In the genomic region with DNA sequence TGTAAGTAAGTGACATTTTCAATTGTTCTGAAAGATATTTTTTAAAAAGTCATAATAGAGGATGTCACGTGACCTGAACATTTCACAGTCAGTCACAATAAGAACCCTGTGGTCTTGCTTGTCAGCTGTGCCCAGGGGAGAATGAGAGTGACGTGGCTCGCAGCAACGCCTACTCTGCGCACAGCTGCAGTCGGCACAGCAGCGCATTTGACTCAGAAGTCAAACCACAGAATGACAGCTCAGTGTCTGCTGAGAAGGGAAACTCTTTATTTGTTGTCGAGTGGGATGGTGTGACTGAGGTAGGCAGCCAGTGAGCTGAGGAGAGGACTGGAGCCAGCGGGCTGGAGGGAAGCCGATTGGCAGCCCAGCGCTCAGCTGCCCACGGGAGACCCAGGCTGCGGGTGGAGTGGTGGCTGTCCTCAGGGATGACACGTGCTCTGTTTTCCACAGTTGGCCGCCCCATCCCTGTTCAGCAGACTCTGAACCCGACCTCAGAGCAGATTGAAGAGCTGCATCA, we compare ENCODE assay signal across 8 mouse cellular contexts. TPM values are rescaled to one million over a fixed set of nuclear protein-coding genes. Genes with fewer than 3 reads are reported as not detected.
A peak's percentile ranks its signal among the peaks of the same experiment; 100 is the strongest.
DNase-seq lines count a peak whose midpoint lies in the region; ATAC-seq lines count a peak whose summit lies in the region.

No protein-coding gene starts in this region.

- peak overlapping the region; percentile 73 for H3K27ac ChIP-seq in macrophage

- DNase-seq in adrenal gland, adult 2 months, result peak; percentile 71
- DNase-seq in gastrocnemius, postnatal 10 days, result peak; percentile 57
- peak; percentile 93 for DNase-seq in induced T-regulatory cell, adult 2 months (ENCODE audit: low read depth)
- peak; percentile 72 to 93 for DNase-seq in left cerebral cortex, adult 8-10 months (ENCODE audit: low spot score in 2 of 2)
- peak; percentile 70 for DNase-seq in right cerebral cortex, postnatal 14 days

- H3K79me2 ChIP-seq in macrophage (ENCODE audit: inconsistent target), result no peaks in the 10 kb centered on the region

- ATAC-seq in common myeloid progenitor, adult 5-6 weeks (replicated peaks; ENCODE audit: low read depth, poor library complexity, severe bottlenecking), result peak; percentile 96
- ATAC-seq in erythroid progenitor cell, adult 5-6 weeks (replicated peaks; ENCODE audit: low FRiP score, poor library complexity, severe bottlenecking), result no peak

- peak overlapping the region; percentile 18; the same call in 1 of the 2 replicates for H3K4me3 ChIP-seq in macrophage (ENCODE audit: inconsistent target)

- 8% methylated on average over 16 of the region's 16 CpGs for WGBS in macrophage (ENCODE audit: missing documents)

- H3K36me3 ChIP-seq in macrophage (ENCODE audit: inconsistent target), result no peaks in the 10 kb centered on the region

RNA-seq across cellular contexts. Expression of a gene that starts 25.6 kb away (rescaled TPM):
- under 1 TPM; 0.29 to 0.48 TPM for total RNA-seq in adrenal gland, adult 2 months (2021)
- polyA plus RNA-seq in adrenal gland, adult 2 months (2012; rRNA removed), result 0.06 and 0.08 TPM in 2 replicates
- total RNA-seq in common myeloid progenitor, adult 5-6 weeks (2017), result not detected in 2 replicates
- total RNA-seq in gastrocnemius, postnatal 10 days (2021), result not detected
- 1 to 10 TPM; 1.1 to 1.8 (median 1.3) TPM for total RNA-seq in left cerebral cortex, adult 8-10 months (2022)
- not detected for total RNA-seq in macrophage (2018; cell fraction: chromatin; rRNA removed)
- not detected for total RNA-seq in macrophage (2018; cell fraction: cytosol; rRNA removed)
- total RNA-seq in macrophage (2018; cell fraction: nucleus; rRNA removed), result not detected
- polyA plus RNA-seq in macrophage (2018), result not detected in 3 replicates
- total RNA-seq in erythroid progenitor cell, adult 5-6 weeks (2015; ENCODE audit: low replicate concordance), result not detected in 2 replicates
- not detected in 2 replicates for total RNA-seq in erythroid progenitor cell, adult 5-6 weeks (2017; ENCODE audit: low replicate concordance)

RNA-seq across cellular contexts. Expression of a gene that starts 26.8 kb away (rescaled TPM):
- total RNA-seq in adrenal gland, adult 2 months (2021), result 1 to 10 TPM; 2.5 to 4.0 TPM
- 8.7 and 14.6 TPM in 2 replicates for polyA plus RNA-seq in adrenal gland, adult 2 months (2012; rRNA removed)
- not detected in 2 replicates for total RNA-seq in common myeloid progenitor, adult 5-6 weeks (2017)
- not detected for total RNA-seq in gastrocnemius, postnatal 10 days (2021)
- total RNA-seq in left cerebral cortex, adult 8-10 months (2022), result not detected
- not detected for total RNA-seq in macrophage (2018; cell fraction: chromatin; rRNA removed)
- total RNA-seq in macrophage (2018; cell fraction: cytosol; rRNA removed), result not detected
- total RNA-seq in macrophage (2018; cell fraction: nucleus; rRNA removed), result not detected
- polyA plus RNA-seq in macrophage (2018), result not detected in 3 replicates
- total RNA-seq in erythroid progenitor cell, adult 5-6 weeks (2015; ENCODE audit: low replicate concordance), result not detected in 2 replicates
- total RNA-seq in erythroid progenitor cell, adult 5-6 weeks (2017; ENCODE audit: low replicate concordance), result not detected in 2 replicates

RNA-seq across cellular contexts. Expression of a gene that starts 48.9 kb away (rescaled TPM):
- total RNA-seq in adrenal gland, adult 2 months (2021), result 10 to 100 TPM; 76.1 to 77.6 TPM
- polyA plus RNA-seq in adrenal gland, adult 2 months (2012; rRNA removed), result 3.5 and 4.4 TPM in 2 replicates
- total RNA-seq in common myeloid progenitor, adult 5-6 weeks (2017), result 66.5 and 79.5 TPM in 2 replicates
- 10 to 100 TPM; 46.4 to 48.3 TPM for total RNA-seq in gastrocnemius, postnatal 10 days (2021)
- total RNA-seq in left cerebral cortex, adult 8-10 months (2022), result 10 to 100 TPM; 58.2 to 64.4 (median 60.6) TPM
- total RNA-seq in macrophage (2018; cell fraction: chromatin; rRNA removed), result 100 to 1,000 TPM in 2 of 26 experiments, 10 to 100 TPM in 24; 11.0 to 107 (median 50.1) TPM
- 10 to 100 TPM; 42.8 to 60.5 (median 54.4) TPM for total RNA-seq in macrophage (2018; cell fraction: cytosol; rRNA removed)
- 10 to 100 TPM; 12.4 to 74.4 (median 29.4) TPM for total RNA-seq in macrophage (2018; cell fraction: nucleus; rRNA removed)
- polyA plus RNA-seq in macrophage (2018), result 50.9 to 101 TPM (median 89.1 TPM) in 3 replicates
- 31.4 and 41.1 TPM in 2 replicates for total RNA-seq in erythroid progenitor cell, adult 5-6 weeks (2015; ENCODE audit: low replicate concordance)
- total RNA-seq in erythroid progenitor cell, adult 5-6 weeks (2017; ENCODE audit: low replicate concordance), result 21.8 and 22.5 TPM in 2 replicates
